Mouse (Mus musculus): ENCODE measurements around the gene Khsrp.

- TF ChIP-seq CTCF (IDR thresholded peaks at IDR 0.05; ENCODE audit: control insufficient read depth, insufficient read depth, insufficient read length), result no peak
- TF ChIP-seq USF1 (IDR thresholded peaks at IDR 0.05; ENCODE audit: low read depth), result no peak
- no peak for TF ChIP-seq MYOD1 (IDR thresholded peaks at IDR 0.05; ENCODE audit: control insufficient read depth, insufficient read length, low read depth)
Observed at GRCm38 (mm10) chr17:56990966-56991365, 40.4 kb downstream of the Khsrp start.

Measured in C2C12 (cell line).